Mouse (Mus musculus) frontal cortex, postnatal 14 days (tissue): ENCODE results near the gene Aven.
A peak's percentile ranks its signal among the peaks of the same experiment; 100 is the strongest.

Experiments
- DNase-seq, 2 experiments: peaks; one replicate each; pipeline ENCODE4 v3.0.0; 2022; ENCODE audit warnings: low spot score in 2 of 2

The Aven gene

GRCm38 (mm10) chr2:112490483-112491196 is 2.1 kb upstream of the Aven start:
- DNase-seq = no peak

GRCm38 (mm10) chr2:112491629-112492028 is 1.1 kb upstream of the Aven start:
- DNase-seq = no peak

GRCm38 (mm10) chr2:112492431-112492855 is 321 bp upstream of the Aven start:
- no peak for DNase-seq

GRCm38 (mm10) chr2:112493539-112494260 is 936 bp downstream of the Aven start:
- no peak for DNase-seq

- DNase-seq = no peak
Observed at GRCm38 (mm10) chr2:112497851-112498250, 5.1 kb downstream of the Aven start.

GRCm38 (mm10) chr2:112501209-112501608 is 8.4 kb downstream of the Aven start:
- DNase-seq = peak; percentile 61 to 74

- DNase-seq = no peak
Observed at GRCm38 (mm10) chr2:112503978-112504377, 11.2 kb downstream of the Aven start.

- DNase-seq = no peak
Observed at GRCm38 (mm10) chr2:112506841-112507435, 14.2 kb downstream of the Aven start.

GRCm38 (mm10) chr2:112507444-112507843 is 14.7 kb downstream of the Aven start:
- DNase-seq = no peak

- DNase-seq = no peak
Observed at GRCm38 (mm10) chr2:112510140-112510539, 17.4 kb downstream of the Aven start.

- DNase-seq = no peak
Observed at GRCm38 (mm10) chr2:112513036-112513435, 20.3 kb downstream of the Aven start.

- DNase-seq = no peak
Observed at GRCm38 (mm10) chr2:112516728-112517127, 24.0 kb downstream of the Aven start.

- no peak for DNase-seq
Observed at GRCm38 (mm10) chr2:112517218-112517617, 24.5 kb downstream of the Aven start.

GRCm38 (mm10) chr2:112518541-112518940 is 25.8 kb downstream of the Aven start:
- DNase-seq = no peak

- no peak for DNase-seq
Observed at GRCm38 (mm10) chr2:112520526-112521482, 28.0 kb downstream of the Aven start.

- DNase-seq = no peak
Observed at GRCm38 (mm10) chr2:112526933-112527332, 34.2 kb downstream of the Aven start.

- DNase-seq = no peak
Observed at GRCm38 (mm10) chr2:112532812-112533496, 40.2 kb downstream of the Aven start.

GRCm38 (mm10) chr2:112534677-112535222 is 42.0 kb downstream of the Aven start:
- no peak for DNase-seq

- DNase-seq = no peak
Observed at GRCm38 (mm10) chr2:112538783-112539182, 46.0 kb downstream of the Aven start.

- peak in 1 of 2 experiments; percentile 18 for DNase-seq
Observed at GRCm38 (mm10) chr2:112541695-112542285, 49.0 kb downstream of the Aven start.
